Mouse (Mus musculus) E14TG2a.4 (cell line): Measurements from ENCODE around the gene Nit2.
A peak's percentile ranks its signal among the peaks of the same experiment; 100 is the strongest.

Source experiments
- H3K27me3 ChIP-seq: 2 replicates; pipeline ENCODE4 v1.6.1; 2014; ENCODE audit warnings: low read length, control low read depth; ENCODE audit not compliant: insufficient read depth
- H3K36me3 ChIP-seq: 2 replicates; pipeline ENCODE4 v1.6.1; 2014; ENCODE audit warnings: low read length, control low read depth; ENCODE audit not compliant: insufficient read depth
- H3K4me1 ChIP-seq: replicated peaks from 2 replicates; pipeline ENCODE4 v1.6.1; 2014; ENCODE audit warnings: low read depth, low read length, control low read depth
- H3K4me3 ChIP-seq: replicated peaks from 2 replicates; pipeline ENCODE4 v1.5.1; 2014; ENCODE audit warnings: mild to moderate bottlenecking, low read length
- H3K9me3 ChIP-seq: 2 replicates; pipeline ENCODE4 v1.6.1; 2014; ENCODE audit warnings: low read length, control low read depth
- CTCF ChIP-seq: conservative IDR thresholded peaks from 2 replicates; pipeline ENCODE4 v1.5.1; 2014; ENCODE audit warnings: low read length
- NANOG ChIP-seq: IDR thresholded peaks from 2 replicates; pipeline ENCODE4 v1.6.1; 2014; ENCODE audit warnings: borderline replicate concordance, low read length, mixed read lengths
- POU5F1 ChIP-seq: IDR thresholded peaks from 2 replicates; pipeline ENCODE4 v1.6.1; 2014; ENCODE audit warnings: low read length, borderline replicate concordance

Nit2 gene

GRCm38 (mm10) chr16:57122682-57123445 is 44.3 kb downstream of the Nit2 start:
- Histone ChIP-seq H3K4me1 (peaks cover 45% of the 10 kb centered on the region), H3K27me3 (no peaks in the 10 kb centered on the region), H3K4me3 (peak overlapping the region; percentile 100), H3K36me3 (peaks cover 38% of the 10 kb centered on the region), H3K9me3 (no peaks in the 10 kb centered on the region)
- no peak for TF ChIP-seq CTCF
- no peak for TF ChIP-seq POU5F1
- no peak for TF ChIP-seq NANOG

GRCm38 (mm10) chr16:57121816-57122415 is 45.2 kb downstream of the Nit2 start:
- H3K36me3 ChIP-seq: peaks cover 31% of the 10 kb centered on the region
- peak overlapping the region; percentile 100 for H3K4me3 ChIP-seq
- TF ChIP-seq POU5F1: no peak
- TF ChIP-seq NANOG: no peak
- TF ChIP-seq CTCF: no peak
- no peaks in the 10 kb centered on the region for H3K27me3 ChIP-seq
- H3K9me3 ChIP-seq: no peaks in the 10 kb centered on the region
- H3K4me1 ChIP-seq: peaks cover 36% of the 10 kb centered on the region

- no peaks in the 10 kb centered on the region for H3K9me3 ChIP-seq
- H3K27me3 ChIP-seq: no peaks in the 10 kb centered on the region
- TF ChIP-seq CTCF: no peak
- H3K36me3 ChIP-seq: peaks cover 29% of the 10 kb centered on the region
- peak within 1 kb of the TSS; percentile 100 for H3K4me3 ChIP-seq
- H3K4me1 ChIP-seq: peaks cover 33% of the 10 kb centered on the region
Measured at GRCm38 (mm10) chr16:57120913-57121815, 46.0 kb downstream of the Nit2 start, which contains the start of gene Tomm70a. TSS of gene Tomm70a (plus strand) at chr16:57121703.

GRCm38 (mm10) chr16:57117562-57117961 is 49.6 kb downstream of the Nit2 start:
- Histone ChIP-seq H3K4me3 (no peak overlapping the region), H3K9me3 (no peaks in the 10 kb centered on the region), H3K27me3 (0 out of 2 replicates have a peak, but pooled peaks cover 3% of the 10 kb centered on the region), H3K36me3 (no peaks in the 10 kb centered on the region), H3K4me1 (no peaks in the 10 kb centered on the region)
- no peak for TF ChIP-seq POU5F1
- TF ChIP-seq NANOG: no peak
- no peak for TF ChIP-seq CTCF

- H3K9me3 ChIP-seq: no peaks in the 10 kb centered on the region
- H3K4me1 ChIP-seq: no peaks in the 10 kb centered on the region
- no peak for TF ChIP-seq NANOG
- TF ChIP-seq POU5F1: no peak
- peak; percentile 24 for TF ChIP-seq CTCF
- no peaks in the 10 kb centered on the region for H3K36me3 ChIP-seq
- peaks cover 5% of the 10 kb centered on the region; the same call in 1 of the 2 replicates for H3K27me3 ChIP-seq
- no peak overlapping the region for H3K4me3 ChIP-seq
Measured at GRCm38 (mm10) chr16:57116066-57116465, 51.1 kb downstream of the Nit2 start.
